32 mouse cellular contexts compared by ENCODE assay signal in genomic region chr19:58781566-58781965, GRCm38 (mm10). TPM values are rescaled to one million over a fixed set of nuclear protein-coding genes. Genes with fewer than 3 reads are reported as not detected.
A peak's percentile ranks its signal among the peaks of the same experiment; 100 is the strongest.
DNase-seq lines count a peak whose midpoint lies in the region; ATAC-seq and TF ChIP-seq lines count a peak whose summit lies in the region.
"Had no signal": no experiment of that assay in that cellular context is flagged by ENCODE, and none has a peak within 500 bp of the region (broad histone marks: within the 10 kb centered on the region; RNA-seq: fewer than 3 reads in every experiment).

No protein-coding gene starts in this region.

- TF ChIP-seq CTCF in forebrain, postnatal 0 days (IDR thresholded peaks at IDR 0.05; ENCODE audit: low read depth): no peak

- no peaks in the 10 kb centered on the region for H3K9me3 ChIP-seq in forebrain, postnatal 0 days (ENCODE audit: low read length)
- H3K9me3 ChIP-seq in forebrain, embryonic 11.5 days (ENCODE audit: control insufficient read depth, low read length): no peaks in the 10 kb centered on the region
- no peaks in the 10 kb centered on the region for H3K9me3 ChIP-seq in midbrain, embryonic 14.5 days (ENCODE audit: control insufficient read depth, low read length)
- H3K9me3 ChIP-seq in midbrain, embryonic 13.5 days: no peaks in the 10 kb centered on the region
- H3K9me3 ChIP-seq in hindbrain, embryonic 14.5 days (ENCODE audit: control insufficient read depth, low read length): no peaks in the 10 kb centered on the region
- no peaks in the 10 kb centered on the region for H3K9me3 ChIP-seq in neural tube, embryonic 15.5 days (replicated peaks)
- H3K9me3 ChIP-seq: forebrain, embryonic 12.5 days; heart, embryonic 10.5 days; intestine, embryonic 15.5 days; kidney, embryonic 15.5 days; limb, embryonic 15.5 days; stomach, embryonic 15.5 days had no signal

- H3K27me3 ChIP-seq in forebrain, postnatal 0 days (ENCODE audit: insufficient read depth, low read length): no peaks in the 10 kb centered on the region
- no peaks in the 10 kb centered on the region for H3K27me3 ChIP-seq in forebrain, embryonic 11.5 days (ENCODE audit: control insufficient read depth, insufficient read depth, low read length)
- H3K27me3 ChIP-seq in midbrain, embryonic 14.5 days (ENCODE audit: control insufficient read depth, insufficient read depth, low read length): no peaks in the 10 kb centered on the region
- no peaks in the 10 kb centered on the region for H3K27me3 ChIP-seq in midbrain, embryonic 13.5 days
- no peaks in the 10 kb centered on the region for H3K27me3 ChIP-seq in hindbrain, embryonic 14.5 days (ENCODE audit: control insufficient read depth, insufficient read depth, low read length)
- H3K27me3 ChIP-seq in neural tube, embryonic 15.5 days (replicated peaks): no peaks in the 10 kb centered on the region
- H3K27me3 ChIP-seq: forebrain, embryonic 12.5 days; intestine, embryonic 15.5 days; kidney, embryonic 15.5 days; limb, embryonic 15.5 days; stomach, embryonic 15.5 days had no signal

- no peak overlapping the region for H3K27ac ChIP-seq in forebrain, postnatal 0 days (ENCODE audit: low read depth, low read length)
- H3K27ac ChIP-seq in forebrain, embryonic 11.5 days (ENCODE audit: low read depth, low read length): no peak overlapping the region
- 0 out of 2 replicates have a peak overlapping the region, but pooled peaks have one; percentile 3 for H3K27ac ChIP-seq in midbrain, embryonic 14.5 days (replicated peaks; ENCODE audit: low read depth, low read length)
- no peak overlapping the region for H3K27ac ChIP-seq in midbrain, embryonic 13.5 days
- no peak overlapping the region for H3K27ac ChIP-seq in hindbrain, embryonic 14.5 days
- H3K27ac ChIP-seq in neural tube, embryonic 15.5 days (replicated peaks): peak overlapping the region; percentile 54; the same call in 1 of the 2 replicates
- H3K27ac ChIP-seq: forebrain, embryonic 12.5 days; heart, embryonic 10.5 days; intestine, embryonic 15.5 days; kidney, embryonic 15.5 days; left cerebral cortex, adult 2 months; limb, embryonic 15.5 days; liver, embryonic 14.5 days; stomach, embryonic 15.5 days had no signal

- no peak overlapping the region for H3K4me2 ChIP-seq in forebrain, postnatal 0 days (ENCODE audit: low read depth)
- H3K4me2 ChIP-seq in forebrain, embryonic 11.5 days (ENCODE audit: low read depth, low read length, severe bottlenecking): no peak overlapping the region
- H3K4me2 ChIP-seq in midbrain, embryonic 14.5 days (ENCODE audit: low read length): no peak overlapping the region
- H3K4me2 ChIP-seq in midbrain, embryonic 13.5 days (replicated peaks): no peak overlapping the region
- no peak overlapping the region for H3K4me2 ChIP-seq in hindbrain, embryonic 14.5 days (replicated peaks)
- no peak overlapping the region for H3K4me2 ChIP-seq in neural tube, embryonic 15.5 days
- H3K4me2 ChIP-seq: forebrain, embryonic 12.5 days; intestine, embryonic 15.5 days; kidney, embryonic 15.5 days; limb, embryonic 15.5 days; lung, embryonic 14.5 days; stomach, embryonic 15.5 days had no signal

- H3K9ac ChIP-seq in forebrain, postnatal 0 days: no peak overlapping the region; the same call in 1 of the 2 replicates
- no peak overlapping the region for H3K9ac ChIP-seq in forebrain, embryonic 11.5 days (ENCODE audit: low read length)
- H3K9ac ChIP-seq in midbrain, embryonic 14.5 days (replicated peaks; ENCODE audit: low read length): no peak overlapping the region
- H3K9ac ChIP-seq in midbrain, embryonic 13.5 days (replicated peaks): no peak overlapping the region
- H3K9ac ChIP-seq in hindbrain, embryonic 14.5 days: no peak overlapping the region
- H3K9ac ChIP-seq in neural tube, embryonic 15.5 days (replicated peaks): no peak overlapping the region
- H3K9ac ChIP-seq: forebrain, embryonic 12.5 days; intestine, embryonic 15.5 days; kidney, embryonic 15.5 days; limb, embryonic 15.5 days; liver, embryonic 14.5 days; lung, embryonic 14.5 days; stomach, embryonic 15.5 days had no signal

- H3K36me3 ChIP-seq in forebrain, postnatal 0 days (ENCODE audit: insufficient read depth): no peaks in the 10 kb centered on the region
- no peaks in the 10 kb centered on the region for H3K36me3 ChIP-seq in forebrain, embryonic 11.5 days (ENCODE audit: control insufficient read depth, insufficient read depth, low read length)
- no peaks in the 10 kb centered on the region for H3K36me3 ChIP-seq in midbrain, embryonic 14.5 days (ENCODE audit: control insufficient read depth, insufficient read depth, low read length)
- no peaks in the 10 kb centered on the region for H3K36me3 ChIP-seq in midbrain, embryonic 13.5 days
- H3K36me3 ChIP-seq in hindbrain, embryonic 14.5 days (replicated peaks; ENCODE audit: control insufficient read depth, insufficient read depth): no peaks in the 10 kb centered on the region
- H3K36me3 ChIP-seq in neural tube, embryonic 15.5 days: no peaks in the 10 kb centered on the region
- H3K36me3 ChIP-seq: forebrain, embryonic 12.5 days; heart, embryonic 10.5 days; intestine, embryonic 15.5 days; kidney, embryonic 15.5 days; limb, embryonic 15.5 days; stomach, embryonic 15.5 days had no signal

- peak; percentile 26 for DNase-seq in forebrain, postnatal 0 days
- DNase-seq in forebrain, embryonic 11.5 days (ENCODE audit: low spot score): no peak
- DNase-seq in midbrain, embryonic 14.5 days: peak; percentile 33
- peak; percentile 36 for DNase-seq in hindbrain, embryonic 14.5 days (ENCODE audit: low spot score)
- DNase-seq in urinary bladder, postnatal 25 days (ENCODE audit: low spot score): no peak
- DNase-seq in kidney, adult 9 months: no peak
- DNase-seq: heart, postnatal 4 days; kidney, postnatal 36 days; lung, embryonic 14.5 days; thymus, postnatal 36 days had no signal

- ATAC-seq in forebrain, postnatal 0 days: peak; percentile 70; the same call in 1 of the 2 replicates
- ATAC-seq in forebrain, embryonic 11.5 days (replicated peaks; ENCODE audit: low FRiP score): no peak
- ATAC-seq in midbrain, embryonic 14.5 days (ENCODE audit: low FRiP score, low TSS enrichment): no peak
- ATAC-seq in midbrain, embryonic 13.5 days: no peak
- ATAC-seq in hindbrain, embryonic 14.5 days (ENCODE audit: low FRiP score): no peak
- no peak for ATAC-seq in neural tube, embryonic 15.5 days (ENCODE audit: low FRiP score)
- ATAC-seq: intestine, embryonic 15.5 days; Patski had no signal

- 18% methylated on average over 4 of the region's 4 CpGs for WGBS in forebrain, postnatal 0 days
- 32% methylated on average over 4 of the region's 4 CpGs for WGBS in forebrain, embryonic 11.5 days
- 25% methylated on average over 4 of the region's 4 CpGs for WGBS in midbrain, embryonic 14.5 days
- 24% methylated on average over 4 of the region's 4 CpGs for WGBS in midbrain, embryonic 13.5 days
- WGBS in hindbrain, embryonic 14.5 days: 22% methylated on average over 4 of the region's 4 CpGs
- 30% methylated on average over 4 of the region's 4 CpGs for WGBS in neural tube, embryonic 15.5 days

- H3K4me1 ChIP-seq in forebrain, postnatal 0 days (ENCODE audit: insufficient read depth): peaks cover 5% of the 10 kb centered on the region; the same call in 1 of the 2 replicates
- H3K4me1 ChIP-seq in forebrain, embryonic 11.5 days (replicated peaks; ENCODE audit: control insufficient read depth, insufficient read depth, low read length): peaks cover 2% of the 10 kb centered on the region; the same call in 1 of the 2 replicates
- H3K4me1 ChIP-seq in midbrain, embryonic 14.5 days (ENCODE audit: control insufficient read depth, insufficient read depth, low read length): peaks cover 13% of the 10 kb centered on the region; the same call in 1 of the 2 replicates
- H3K4me1 ChIP-seq in midbrain, embryonic 13.5 days (replicated peaks): peaks cover 21% of the 10 kb centered on the region
- H3K4me1 ChIP-seq in hindbrain, embryonic 14.5 days (replicated peaks; ENCODE audit: control insufficient read depth, insufficient read depth, low read length): peaks cover 22% of the 10 kb centered on the region
- H3K4me1 ChIP-seq in neural tube, embryonic 15.5 days: peaks cover 14% of the 10 kb centered on the region; the same call in 1 of the 2 replicates
- H3K4me1 ChIP-seq: intestine, embryonic 15.5 days; kidney, embryonic 15.5 days; limb, embryonic 15.5 days; stomach, embryonic 15.5 days had no signal

- no peak overlapping the region for H3K4me3 ChIP-seq in forebrain, postnatal 0 days (ENCODE audit: low read depth, low read length)
- no peak overlapping the region for H3K4me3 ChIP-seq in forebrain, embryonic 11.5 days (ENCODE audit: low read depth, low read length)
- no peak overlapping the region for H3K4me3 ChIP-seq in midbrain, embryonic 14.5 days (replicated peaks; ENCODE audit: low read depth, low read length)
- H3K4me3 ChIP-seq in midbrain, embryonic 13.5 days (replicated peaks): no peak overlapping the region
- no peak overlapping the region for H3K4me3 ChIP-seq in hindbrain, embryonic 14.5 days (replicated peaks; ENCODE audit: low read length)
- H3K4me3 ChIP-seq in neural tube, embryonic 15.5 days (replicated peaks): no peak overlapping the region
- H3K4me3 ChIP-seq: forebrain, embryonic 12.5 days; heart, embryonic 10.5 days; intestine, embryonic 15.5 days; kidney, embryonic 15.5 days; left cerebral cortex, adult 2 months; limb, embryonic 15.5 days; stomach, embryonic 15.5 days had no signal

RNA-seq across cellular contexts. Expression of gene 1700019N19Rik, which starts 12.7 kb away (rescaled TPM):
- not detected in 2 replicates for total RNA-seq in forebrain, postnatal 0 days (2014; rRNA removed)
- polyA plus RNA-seq in forebrain, postnatal 0 days (2015; fragmentation: Nextera tagmentation; extraction: Ambion mirVana): not detected in 2 replicates
- not detected in 2 replicates for polyA plus RNA-seq in forebrain, embryonic 11.5 days (2014; fragmentation: Nextera tagmentation; extraction: Ambion mirVana)
- not detected in 2 replicates for polyA plus RNA-seq in midbrain, embryonic 14.5 days (2014; fragmentation: Nextera tagmentation; extraction: Ambion mirVana)
- not detected in 2 replicates for polyA plus RNA-seq in midbrain, embryonic 13.5 days (2015; fragmentation: Nextera tagmentation; extraction: Ambion mirVana)
- polyA plus RNA-seq in hindbrain, embryonic 14.5 days (2014; fragmentation: Nextera tagmentation; extraction: Ambion mirVana): not detected in 2 replicates
- polyA plus RNA-seq in neural tube, embryonic 15.5 days (2015; fragmentation: Nextera tagmentation; extraction: Ambion mirVana): not detected in 2 replicates
- total RNA-seq: adrenal gland, adult 18-20 months; gastrocnemius, adult 8-10 months; granulocyte monocyte progenitor cell, adult 5-6 weeks; left cerebral cortex, adult 2 months; megakaryocyte, adult 5-6 weeks; monocyte, adult 5-6 weeks had no signal
- polyA plus RNA-seq: cerebellum, adult 2 months; embryonic facial prominence, embryonic 11.5 days; forebrain, embryonic 12.5 days; heart, embryonic 10.5 days; heart, embryonic 16.5 days; intestine, embryonic 15.5 days; kidney, embryonic 15.5 days; limb, embryonic 15.5 days; liver, embryonic 14.5 days; lung, embryonic 14.5 days; neural tube, embryonic 11.5 days; Patski had no signal

RNA-seq across cellular contexts. Expression of gene Pnliprp2, which starts 22.0 kb away (rescaled TPM):
- 0.08 TPM in 1 of 2 replicates, not detected in the other for total RNA-seq in forebrain, postnatal 0 days (2014; rRNA removed)
- polyA plus RNA-seq in forebrain, postnatal 0 days (2015; fragmentation: Nextera tagmentation; extraction: Ambion mirVana): 0.15 TPM in 1 of 2 replicates, not detected in the other
- polyA plus RNA-seq in forebrain, embryonic 11.5 days (2014; fragmentation: Nextera tagmentation; extraction: Ambion mirVana): not detected in 2 replicates
- not detected in 2 replicates for polyA plus RNA-seq in midbrain, embryonic 14.5 days (2014; fragmentation: Nextera tagmentation; extraction: Ambion mirVana)
- 0.09 TPM in 1 of 2 replicates, not detected in the other for polyA plus RNA-seq in midbrain, embryonic 13.5 days (2015; fragmentation: Nextera tagmentation; extraction: Ambion mirVana)
- polyA plus RNA-seq in hindbrain, embryonic 14.5 days (2014; fragmentation: Nextera tagmentation; extraction: Ambion mirVana): 0.16 TPM in 1 of 2 replicates, not detected in the other
- 0.22 TPM in 1 of 2 replicates, not detected in the other for polyA plus RNA-seq in neural tube, embryonic 15.5 days (2015; fragmentation: Nextera tagmentation; extraction: Ambion mirVana)
- total RNA-seq: adrenal gland, adult 18-20 months; gastrocnemius, adult 8-10 months; granulocyte monocyte progenitor cell, adult 5-6 weeks; left cerebral cortex, adult 2 months; megakaryocyte, adult 5-6 weeks; monocyte, adult 5-6 weeks had no signal
- polyA plus RNA-seq: cerebellum, adult 2 months; embryonic facial prominence, embryonic 11.5 days; forebrain, embryonic 12.5 days; neural tube, embryonic 11.5 days; Patski had no signal

RNA-seq across cellular contexts. Expression of gene Pnliprp1, which starts 52.9 kb away (rescaled TPM):
- 1.5 TPM in 1 of 2 replicates, not detected in the other for total RNA-seq in forebrain, postnatal 0 days (2014; rRNA removed)
- 0.15 and 0.21 TPM in 2 replicates for polyA plus RNA-seq in forebrain, postnatal 0 days (2015; fragmentation: Nextera tagmentation; extraction: Ambion mirVana)
- not detected in 2 replicates for polyA plus RNA-seq in forebrain, embryonic 11.5 days (2014; fragmentation: Nextera tagmentation; extraction: Ambion mirVana)
- polyA plus RNA-seq in midbrain, embryonic 14.5 days (2014; fragmentation: Nextera tagmentation; extraction: Ambion mirVana): not detected in 2 replicates
- polyA plus RNA-seq in midbrain, embryonic 13.5 days (2015; fragmentation: Nextera tagmentation; extraction: Ambion mirVana): 3.1 and 5.5 TPM in 2 replicates
- 0.35 TPM in 1 of 2 replicates, not detected in the other for polyA plus RNA-seq in hindbrain, embryonic 14.5 days (2014; fragmentation: Nextera tagmentation; extraction: Ambion mirVana)
- polyA plus RNA-seq in neural tube, embryonic 15.5 days (2015; fragmentation: Nextera tagmentation; extraction: Ambion mirVana): 0.28 and 29.0 TPM in 2 replicates
- total RNA-seq: adrenal gland, adult 18-20 months; ES-E14; gastrocnemius, adult 8-10 months; granulocyte monocyte progenitor cell, adult 5-6 weeks; left cerebral cortex, adult 2 months; megakaryocyte, adult 5-6 weeks; monocyte, adult 5-6 weeks had no signal
- polyA plus RNA-seq: cerebellum, adult 2 months; embryonic facial prominence, embryonic 11.5 days; forebrain, embryonic 12.5 days; frontal cortex, adult 2 months; neural tube, embryonic 11.5 days; Patski had no signal

Comparison
In these comparisons a context has a peak if more than half of its experiments do, and no peak if none do; other contexts are left out.
1. DNase-seq: peak in forebrain, postnatal 0 days (single experiment), midbrain, embryonic 14.5 days (single experiment) and hindbrain, embryonic 14.5 days (single experiment); none in forebrain, embryonic 11.5 days (single experiment), urinary bladder, postnatal 25 days (single experiment) and kidney, adult 9 months (single experiment).
2. H3K27ac ChIP-seq: peak in midbrain, embryonic 14.5 days (single experiment) and neural tube, embryonic 15.5 days (single experiment); none in forebrain, postnatal 0 days (single experiment), forebrain, embryonic 11.5 days (single experiment), midbrain, embryonic 13.5 days (single experiment) and hindbrain, embryonic 14.5 days (single experiment).